ENCODE assay signal across 8 mouse cellular contexts in the genomic region with DNA sequence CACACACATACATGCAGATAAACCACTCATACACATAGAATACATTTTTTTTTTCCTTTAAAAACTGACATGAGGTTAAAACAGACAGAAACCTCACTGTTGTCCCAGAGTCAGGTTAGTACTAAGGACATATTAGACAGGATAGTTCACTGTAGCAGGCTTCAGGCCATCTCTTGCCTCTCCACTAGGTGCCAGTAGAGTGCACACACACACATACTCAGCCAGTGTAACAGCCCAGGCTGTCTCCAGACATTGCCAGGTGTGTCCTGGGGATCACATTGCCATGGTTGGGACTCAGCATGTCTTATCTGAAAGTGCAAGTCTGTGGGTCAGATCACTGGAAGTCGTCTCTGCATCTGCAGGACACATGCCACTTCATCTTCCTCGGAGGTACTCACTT. TPM values are rescaled to one million over a fixed set of nuclear protein-coding genes. Genes with fewer than 3 reads are reported as not detected.
DNase-seq lines count a peak whose midpoint lies in the region; ATAC-seq and TF ChIP-seq lines count a peak whose summit lies in the region.

No protein-coding gene starts in this region.

- peaks cover 3% of the 10 kb centered on the region for H3K4me1 ChIP-seq in forebrain, embryonic 16.5 days (replicated peaks; ENCODE audit: control insufficient read depth, insufficient read depth, low read length)
- H3K4me1 ChIP-seq in kidney, postnatal 0 days (replicated peaks; ENCODE audit: insufficient read depth, low read length) = peaks cover under 1% of the 10 kb centered on the region; the same call in 1 of the 2 replicates
- no peaks in the 10 kb centered on the region for H3K4me1 ChIP-seq in lung, postnatal 0 days (ENCODE audit: insufficient read depth, low read depth, low read length)
- H3K4me1 ChIP-seq in stomach, postnatal 0 days (replicated peaks; ENCODE audit: control insufficient read depth, insufficient read depth) = no peaks in the 10 kb centered on the region

- H3K4me2 ChIP-seq in forebrain, embryonic 16.5 days (ENCODE audit: low read length) = no peak overlapping the region
- H3K4me2 ChIP-seq in kidney, postnatal 0 days (ENCODE audit: low read length) = no peak overlapping the region
- H3K4me2 ChIP-seq in lung, postnatal 0 days (replicated peaks; ENCODE audit: low read depth, low read length) = no peak overlapping the region
- H3K4me2 ChIP-seq in stomach, postnatal 0 days (replicated peaks; ENCODE audit: low read depth) = no peak overlapping the region

- peaks cover 14% of the 10 kb centered on the region for H3K36me3 ChIP-seq in forebrain, embryonic 16.5 days (ENCODE audit: control insufficient read depth, insufficient read depth)
- peaks cover 58% of the 10 kb centered on the region for H3K36me3 ChIP-seq in kidney, postnatal 0 days (ENCODE audit: insufficient read depth, low read length)
- peaks cover 21% of the 10 kb centered on the region; the same call in 1 of the 2 replicates for H3K36me3 ChIP-seq in lung, postnatal 0 days (ENCODE audit: insufficient read depth, low read length)
- H3K36me3 ChIP-seq in stomach, postnatal 0 days (ENCODE audit: control insufficient read depth, insufficient read depth, low read length) = peaks cover 22% of the 10 kb centered on the region

- H3K9ac ChIP-seq in forebrain, embryonic 16.5 days (replicated peaks; ENCODE audit: low read depth, low read length) = no peak overlapping the region
- H3K9ac ChIP-seq in kidney, postnatal 0 days (ENCODE audit: low read depth, low read length) = no peak overlapping the region
- H3K9ac ChIP-seq in lung, postnatal 0 days (replicated peaks; ENCODE audit: low read depth) = no peak overlapping the region
- no peak overlapping the region for H3K9ac ChIP-seq in stomach, postnatal 0 days (ENCODE audit: low read length)

- no peak overlapping the region for H3K4me3 ChIP-seq in forebrain, embryonic 16.5 days (replicated peaks; ENCODE audit: low read length)
- no peak overlapping the region for H3K4me3 ChIP-seq in kidney, postnatal 0 days (replicated peaks; ENCODE audit: low read depth, low read length)
- H3K4me3 ChIP-seq in lung, postnatal 0 days (ENCODE audit: low read depth, low read length) = no peak overlapping the region
- no peak overlapping the region for H3K4me3 ChIP-seq in stomach, postnatal 0 days (ENCODE audit: low read depth, low read length)

- no peak overlapping the region for H3K27ac ChIP-seq in forebrain, embryonic 16.5 days (ENCODE audit: low read length)
- no peak overlapping the region for H3K27ac ChIP-seq in kidney, postnatal 0 days
- H3K27ac ChIP-seq in lung, postnatal 0 days (ENCODE audit: low read length) = no peak overlapping the region
- H3K27ac ChIP-seq in stomach, postnatal 0 days (replicated peaks) = no peak overlapping the region

- 76% methylated on average over 2 of the region's 2 CpGs for WGBS in forebrain, embryonic 16.5 days
- WGBS in kidney, postnatal 0 days = 83% methylated on average over 2 of the region's 2 CpGs
- 74% methylated on average over 2 of the region's 2 CpGs for WGBS in lung, postnatal 0 days
- 78% methylated on average over 2 of the region's 2 CpGs for WGBS in stomach, postnatal 0 days

- DNase-seq in cerebellum, adult 18-20 months = peak; percentile 28 to 36
- no peak for DNase-seq in cerebellum, adult 11-12 months
- DNase-seq in urinary bladder, postnatal 25 days (ENCODE audit: low spot score) = peak; percentile 29
- DNase-seq in urinary bladder, postnatal 36 days (ENCODE audit: low spot score in 2 of 2) = no peak
- peak; percentile 55 for DNase-seq in kidney, postnatal 0 days (ENCODE audit: low spot score)
- DNase-seq in lung, postnatal 0 days (ENCODE audit: low spot score) = peak; percentile 62
- peak; percentile 64 for DNase-seq in stomach, postnatal 0 days (ENCODE audit: low spot score)

- no peaks in the 10 kb centered on the region for H3K27me3 ChIP-seq in forebrain, embryonic 16.5 days (replicated peaks; ENCODE audit: control insufficient read depth, insufficient read depth, low read length)
- no peaks in the 10 kb centered on the region for H3K27me3 ChIP-seq in kidney, postnatal 0 days (ENCODE audit: insufficient read depth, low read length)
- no peaks in the 10 kb centered on the region for H3K27me3 ChIP-seq in lung, postnatal 0 days (replicated peaks; ENCODE audit: insufficient read depth, low read length)
- H3K27me3 ChIP-seq in stomach, postnatal 0 days (ENCODE audit: control insufficient read depth, insufficient read depth, low read length) = no peaks in the 10 kb centered on the region

- peak; percentile 65; the same call in 1 of the 2 replicates for ATAC-seq in forebrain, embryonic 16.5 days
- ATAC-seq in kidney, postnatal 0 days (replicated peaks; ENCODE audit: low FRiP score, low read depth) = 0 out of 2 replicates have a peak, but pooled peaks have one; percentile 63
- ATAC-seq in lung, postnatal 0 days = peak; percentile 82
- peak; percentile 85 for ATAC-seq in stomach, postnatal 0 days (ENCODE audit: low FRiP score, low TSS enrichment)

- peak; percentile 83 for TF ChIP-seq CTCF in kidney, postnatal 0 days (IDR thresholded peaks at IDR 0.05; ENCODE audit: low read depth)
- TF ChIP-seq CTCF in lung, postnatal 0 days (IDR thresholded peaks at IDR 0.05) = peak; percentile 89
- TF ChIP-seq CTCF in stomach, postnatal 0 days (IDR thresholded peaks at IDR 0.05; ENCODE audit: low read depth) = peak; percentile 86

- TF ChIP-seq EP300 in lung, postnatal 0 days (IDR thresholded peaks at IDR 0.05) = no peak
- TF ChIP-seq EP300 in stomach, postnatal 0 days (optimal IDR thresholded peaks at IDR 0.05) = no peak

- H3K9me3 ChIP-seq in forebrain, embryonic 16.5 days (ENCODE audit: control insufficient read depth, low read length) = no peaks in the 10 kb centered on the region
- H3K9me3 ChIP-seq in kidney, postnatal 0 days (replicated peaks; ENCODE audit: low read length) = no peaks in the 10 kb centered on the region
- no peaks in the 10 kb centered on the region for H3K9me3 ChIP-seq in lung, postnatal 0 days (ENCODE audit: low read length)
- no peaks in the 10 kb centered on the region for H3K9me3 ChIP-seq in stomach, postnatal 0 days (ENCODE audit: control insufficient read depth, low read length)

RNA-seq across cellular contexts. Expression of a gene that starts 6.3 kb away (rescaled TPM):
- 26.8 and 27.8 TPM in 2 replicates for polyA plus RNA-seq in forebrain, embryonic 16.5 days (2015; fragmentation: Nextera tagmentation; extraction: Ambion mirVana)
- 13.8 and 16.0 TPM in 2 replicates for polyA plus RNA-seq in kidney, postnatal 0 days (2015; fragmentation: Nextera tagmentation; extraction: Ambion mirVana)
- polyA plus RNA-seq in lung, postnatal 0 days (2015; fragmentation: Nextera tagmentation; extraction: Ambion mirVana) = 8.2 and 8.7 TPM in 2 replicates
- 11.1 and 11.8 TPM in 2 replicates for polyA plus RNA-seq in stomach, postnatal 0 days (2015; fragmentation: Nextera tagmentation; extraction: Ambion mirVana)

RNA-seq across cellular contexts. Expression of a gene that starts 6.4 kb away (rescaled TPM):
- 48.1 and 53.4 TPM in 2 replicates for polyA plus RNA-seq in forebrain, embryonic 16.5 days (2015; fragmentation: Nextera tagmentation; extraction: Ambion mirVana)
- polyA plus RNA-seq in kidney, postnatal 0 days (2015; fragmentation: Nextera tagmentation; extraction: Ambion mirVana) = 45.0 and 53.6 TPM in 2 replicates
- polyA plus RNA-seq in lung, postnatal 0 days (2015; fragmentation: Nextera tagmentation; extraction: Ambion mirVana) = 38.0 and 40.2 TPM in 2 replicates
- 74.2 and 74.9 TPM in 2 replicates for polyA plus RNA-seq in stomach, postnatal 0 days (2015; fragmentation: Nextera tagmentation; extraction: Ambion mirVana)

RNA-seq across cellular contexts. Expression of a gene that starts 28.1 kb away (rescaled TPM):
- 181 and 200 TPM in 2 replicates for polyA plus RNA-seq in forebrain, embryonic 16.5 days (2015; fragmentation: Nextera tagmentation; extraction: Ambion mirVana)
- polyA plus RNA-seq in kidney, postnatal 0 days (2015; fragmentation: Nextera tagmentation; extraction: Ambion mirVana) = 53.0 and 61.1 TPM in 2 replicates
- 86.9 and 97.1 TPM in 2 replicates for polyA plus RNA-seq in lung, postnatal 0 days (2015; fragmentation: Nextera tagmentation; extraction: Ambion mirVana)
- 53.1 and 53.8 TPM in 2 replicates for polyA plus RNA-seq in stomach, postnatal 0 days (2015; fragmentation: Nextera tagmentation; extraction: Ambion mirVana)

RNA-seq across cellular contexts. Expression of a gene that starts 36.7 kb away (rescaled TPM):
- polyA plus RNA-seq in forebrain, embryonic 16.5 days (2015; fragmentation: Nextera tagmentation; extraction: Ambion mirVana) = not detected in 2 replicates
- polyA plus RNA-seq in kidney, postnatal 0 days (2015; fragmentation: Nextera tagmentation; extraction: Ambion mirVana) = not detected in 2 replicates
- polyA plus RNA-seq in lung, postnatal 0 days (2015; fragmentation: Nextera tagmentation; extraction: Ambion mirVana) = not detected in 2 replicates
- not detected in 2 replicates for polyA plus RNA-seq in stomach, postnatal 0 days (2015; fragmentation: Nextera tagmentation; extraction: Ambion mirVana)

Comparison
In these comparisons a context has a peak if more than half of its experiments do, and no peak if none do; other contexts are left out.
1. DNase-seq: peak in cerebellum, adult 18-20 months (2 of 2), urinary bladder, postnatal 25 days (single experiment), kidney, postnatal 0 days (single experiment), lung, postnatal 0 days (single experiment) and stomach, postnatal 0 days (single experiment); none in cerebellum, adult 11-12 months (single experiment) and urinary bladder, postnatal 36 days (0 of 2).
2. Peak in every context shown above with its lines, with median percentiles within 50 percentile points of each other: ATAC-seq and CTCF ChIP-seq.